Mouse (Mus musculus) adrenal gland, postnatal 4 days (tissue): ENCODE measurements around the gene Cpxm1. TPM values are rescaled to one million over a fixed set of nuclear protein-coding genes. Genes with fewer than 3 reads are reported as not detected.
A peak's percentile ranks its signal among the peaks of the same experiment; 100 is the strongest.

Experiments
- DNase-seq, 2 experiments: peaks; one replicate each; pipeline ENCODE4 v3.0.0; 2021 to 2022; ENCODE audit warnings: low spot score in 2 of 2, mixed read lengths in 2 of 2
- long read RNA-seq, 2 experiments: library from polyadenylated mRNA; stranded (forward); transcript quantifications; one replicate each; pipeline ENCODE4 v2.0.0; 2021
- total RNA-seq, 2 experiments: library from RNA; stranded (reverse); gene quantifications; 2 replicates each; pipeline ENCODE4 v1.2.3; 2021

The Cpxm1 gene
- total RNA-seq = 10 to 100 TPM; 18.1 to 22.0 TPM
- long read RNA-seq, experiment 1, transcript Cpxm1-201 (14 exons, 2,366 nt) = major isoform, 32 of 34 reads
- long read RNA-seq, experiment 1, partial matches to known transcripts = 1 of 34 reads
- long read RNA-seq, experiment 1, other reads (novel, unspliced or antisense) = 1 of 34 reads
- long read RNA-seq, experiment 2, transcript Cpxm1-201 (14 exons, 2,366 nt) = major isoform, 48 of 53 reads
- long read RNA-seq, experiment 2, partial matches to known transcripts = 0 of 53 reads
- long read RNA-seq, experiment 2, other reads (novel, unspliced or antisense) = 5 of 53 reads

DNA sequence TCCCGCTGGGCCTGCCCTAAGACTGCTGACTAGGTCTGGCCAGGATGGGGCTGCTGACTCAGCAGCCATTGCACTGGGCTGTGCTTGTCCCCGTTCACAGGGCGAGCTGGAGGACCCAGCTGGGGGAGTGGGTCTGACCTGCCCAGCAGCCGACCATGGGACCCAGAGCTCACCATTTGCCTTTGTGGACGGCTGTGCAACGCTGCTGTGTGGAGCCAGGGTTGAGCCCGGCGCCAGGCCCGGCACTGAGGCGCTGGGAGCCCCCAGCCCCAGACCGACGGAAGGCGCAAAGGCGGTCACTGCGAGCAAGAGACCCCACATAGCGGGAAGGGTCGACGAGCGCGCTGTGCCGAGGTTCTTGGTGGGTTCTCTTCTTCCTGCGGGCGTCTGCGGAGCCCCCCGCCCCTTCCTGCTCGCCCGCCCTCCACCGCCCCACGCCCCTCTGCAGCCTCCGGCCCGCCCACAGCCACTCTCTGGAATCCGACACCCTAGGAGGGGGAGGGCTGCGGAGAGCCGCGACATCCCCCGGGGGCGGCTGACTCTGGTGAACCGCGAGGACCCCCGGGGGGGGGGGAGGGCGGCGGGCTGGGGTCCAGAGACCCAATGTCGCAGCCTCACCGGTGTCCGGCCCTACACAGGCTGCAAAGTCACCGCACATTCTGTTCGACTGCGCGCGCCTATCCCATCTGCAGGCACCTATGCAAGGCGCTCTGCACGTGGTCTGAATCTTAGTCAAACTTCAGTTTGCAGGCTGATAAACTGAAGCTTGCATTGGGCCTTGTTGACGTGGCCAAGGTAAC, at the start of gene Cpxm1:
Gene Cpxm1 (minus strand): TSS at position 389 of the 800 bp plus-strand sequence.
- DNase-seq = no peak

DNA sequence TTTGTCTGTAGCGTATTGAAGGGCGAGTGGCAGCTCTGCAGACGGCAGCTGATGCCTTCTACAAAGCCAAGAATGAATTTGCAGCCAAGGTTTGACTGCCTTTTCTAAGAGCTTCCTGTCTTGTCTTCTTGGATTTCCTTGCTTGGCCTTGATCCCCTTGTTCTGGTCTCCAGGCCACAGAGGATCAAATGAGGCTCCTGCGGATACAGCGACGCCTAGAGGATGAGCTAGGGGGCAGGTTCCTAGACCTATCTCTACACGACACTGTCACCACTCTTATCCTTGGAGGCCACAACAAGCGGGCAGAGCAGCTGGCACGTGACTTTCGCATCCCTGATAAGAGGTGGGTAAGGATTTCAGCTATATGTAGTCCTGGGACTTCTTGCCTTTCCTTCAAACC, 44.8 kb upstream of the Cpxm1 start:
- no peak for DNase-seq

DNA sequence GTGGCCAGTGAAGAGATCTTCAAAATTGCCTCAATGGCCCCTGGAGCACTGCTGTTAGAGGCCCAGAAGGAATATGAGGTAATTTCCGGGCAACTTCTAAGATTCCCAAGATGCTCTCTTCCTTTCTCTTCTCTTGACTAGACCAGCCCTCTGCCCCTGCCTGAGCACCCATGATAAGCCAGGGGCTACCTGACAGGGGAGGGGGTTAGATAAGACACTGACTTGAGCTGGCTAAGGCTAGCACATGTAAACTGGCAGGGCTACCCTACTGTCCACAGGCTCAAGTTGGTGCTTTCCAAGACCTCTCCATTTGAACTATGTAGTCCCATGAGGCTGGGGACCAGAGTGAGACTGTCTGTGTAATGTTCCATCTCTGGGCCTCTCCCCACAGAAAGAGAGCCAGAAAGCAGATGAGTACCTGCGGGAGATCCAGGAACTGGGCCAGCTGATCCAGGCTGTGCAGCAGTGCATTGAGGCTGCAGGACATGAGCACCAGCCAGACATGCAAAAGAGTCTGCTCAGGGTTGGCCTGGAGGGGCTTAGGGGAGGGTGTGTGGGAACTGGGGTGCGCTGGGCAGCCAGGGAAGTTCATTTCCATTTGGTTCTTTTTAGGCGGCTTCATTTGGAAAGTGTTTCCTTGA, 42.6 kb upstream of the Cpxm1 start:
- no peak for DNase-seq

DNA sequence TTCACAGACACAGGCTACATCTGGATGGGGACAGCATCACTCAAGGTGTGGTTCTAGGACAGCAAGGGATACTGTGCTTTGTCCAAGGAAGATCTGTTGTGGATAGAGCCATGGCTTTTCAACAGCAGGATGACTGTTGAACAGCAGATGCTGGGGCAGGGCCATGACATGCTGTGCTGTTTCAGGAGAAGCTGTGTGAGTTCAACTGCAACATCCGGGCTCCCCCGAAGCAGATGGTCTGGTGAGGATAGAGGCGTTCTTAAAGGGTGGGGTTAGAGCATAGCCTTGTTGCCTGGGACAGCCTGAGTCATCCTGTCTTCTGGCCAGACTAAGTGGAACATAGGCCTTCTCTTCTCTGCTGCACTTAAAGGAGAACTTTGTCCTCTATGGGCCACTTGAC, 41.5 kb upstream of the Cpxm1 start:
- DNase-seq = no peak

DNA sequence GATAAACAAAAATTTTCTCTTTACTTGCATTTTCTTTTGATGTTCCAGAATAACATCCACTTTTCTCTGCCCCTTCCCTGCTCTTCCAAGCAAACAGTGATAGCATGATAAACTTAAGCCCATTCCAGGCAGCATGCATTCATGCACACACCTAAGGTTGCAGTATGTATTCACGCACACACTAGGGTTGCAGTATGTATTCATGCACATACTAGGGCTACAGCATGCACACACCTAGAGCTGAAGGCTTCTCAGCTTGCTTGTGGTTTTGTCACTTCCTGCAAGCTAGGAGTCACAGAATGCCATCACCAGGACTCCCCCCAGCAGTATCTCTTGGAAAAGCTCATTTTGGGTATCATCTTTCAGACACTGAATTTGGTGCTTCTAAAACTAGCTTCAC, 39.4 kb upstream of the Cpxm1 start:
- no peak for DNase-seq

DNA sequence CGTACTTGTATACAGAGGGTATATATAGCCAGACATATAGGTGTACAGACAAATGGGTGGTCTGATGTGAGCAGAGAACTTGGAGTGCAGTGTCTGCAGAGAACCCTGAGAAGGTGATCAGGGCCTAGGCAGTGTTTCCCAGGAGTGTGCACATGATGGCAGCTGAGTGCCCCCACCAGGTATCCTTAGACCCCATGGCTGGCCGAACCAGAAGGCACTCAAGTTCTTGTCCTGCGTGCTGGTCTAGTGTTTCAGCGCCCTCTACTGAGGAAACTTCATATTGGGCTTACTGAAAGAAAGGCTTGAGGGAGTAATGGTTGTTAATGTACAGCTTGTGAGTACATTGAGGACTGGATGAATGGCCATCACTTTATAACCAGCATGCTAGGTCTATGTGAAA, 35.8 kb upstream of the Cpxm1 start:
- no peak for DNase-seq

DNA sequence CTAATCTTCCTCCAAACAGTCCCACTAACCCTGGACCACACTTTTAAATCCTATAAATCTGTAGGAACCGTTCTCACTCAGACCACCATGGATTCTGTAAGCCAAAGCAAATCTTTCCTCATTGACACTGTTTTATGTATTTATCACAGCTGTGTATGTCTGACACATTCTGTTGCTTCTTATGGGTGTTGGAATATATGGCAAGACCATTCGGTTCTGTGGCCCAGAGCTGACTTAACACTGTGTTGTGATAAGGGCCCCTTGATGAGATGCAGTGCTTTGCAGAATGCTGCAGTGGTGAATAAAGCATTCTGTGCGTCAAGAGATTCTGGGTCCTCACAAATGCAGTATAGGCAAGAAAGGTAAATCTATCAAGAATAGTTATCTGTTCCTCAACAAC, 34.8 kb upstream of the Cpxm1 start:
- DNase-seq = no peak

DNA sequence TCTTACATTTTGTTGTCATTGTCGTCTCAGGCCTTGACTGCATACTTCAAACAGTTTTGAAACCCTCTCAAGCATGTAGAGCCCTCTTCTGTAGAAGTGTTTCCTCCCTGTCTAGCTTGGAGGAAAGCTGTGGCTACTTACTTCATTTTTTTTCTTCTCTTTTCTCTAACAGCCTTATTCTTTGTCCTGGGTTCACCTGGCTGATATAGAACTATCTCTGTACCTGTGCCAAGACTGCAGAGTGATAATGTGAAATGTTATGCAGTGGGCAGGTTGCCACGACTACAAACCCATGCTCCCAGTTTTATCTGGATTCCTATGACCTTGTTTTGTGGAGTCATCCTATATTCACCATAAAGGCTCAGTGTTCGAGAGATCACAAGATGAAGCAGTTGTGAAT, 33.1 kb upstream of the Cpxm1 start:
- DNase-seq = no peak

DNA sequence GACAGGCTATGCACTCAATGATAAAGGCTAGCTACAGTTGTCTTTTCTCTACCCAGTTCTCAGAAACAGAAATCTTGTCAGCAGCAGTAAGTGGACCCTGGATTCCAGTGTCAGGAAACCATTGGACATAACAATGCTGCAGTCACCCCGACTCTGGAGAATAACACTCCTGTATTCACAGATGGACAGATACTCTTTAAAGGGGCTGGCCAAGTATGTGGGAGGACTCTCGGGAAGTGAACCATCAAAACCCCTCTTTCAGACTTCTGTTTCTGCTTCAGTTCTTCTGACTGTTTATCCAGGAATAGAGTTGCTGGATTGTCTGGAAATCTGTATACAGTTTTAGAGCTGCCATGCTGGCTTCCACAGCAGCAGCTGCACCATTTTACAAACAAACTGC, 32.5 kb upstream of the Cpxm1 start:
- DNase-seq = no peak

DNA sequence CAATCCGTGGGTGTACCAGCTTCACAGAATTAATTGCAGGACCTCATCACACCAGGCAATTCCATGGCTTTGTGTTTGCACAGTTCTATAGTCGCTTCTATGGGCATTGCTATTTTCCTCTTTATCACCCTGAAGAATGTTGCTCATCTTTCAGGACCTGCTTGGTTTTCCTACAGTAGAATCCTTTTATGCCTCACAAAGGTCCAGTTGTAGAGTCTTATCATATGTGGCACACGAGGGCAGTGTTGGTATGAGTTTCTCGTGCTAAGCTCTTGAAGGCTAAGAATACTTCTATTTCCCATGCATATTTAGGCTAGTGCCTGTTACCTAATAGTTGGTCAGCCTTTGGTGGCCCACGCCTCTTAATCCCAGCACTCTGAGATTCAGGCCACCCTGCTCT, 27.7 kb upstream of the Cpxm1 start:
- DNase-seq = no peak

DNA sequence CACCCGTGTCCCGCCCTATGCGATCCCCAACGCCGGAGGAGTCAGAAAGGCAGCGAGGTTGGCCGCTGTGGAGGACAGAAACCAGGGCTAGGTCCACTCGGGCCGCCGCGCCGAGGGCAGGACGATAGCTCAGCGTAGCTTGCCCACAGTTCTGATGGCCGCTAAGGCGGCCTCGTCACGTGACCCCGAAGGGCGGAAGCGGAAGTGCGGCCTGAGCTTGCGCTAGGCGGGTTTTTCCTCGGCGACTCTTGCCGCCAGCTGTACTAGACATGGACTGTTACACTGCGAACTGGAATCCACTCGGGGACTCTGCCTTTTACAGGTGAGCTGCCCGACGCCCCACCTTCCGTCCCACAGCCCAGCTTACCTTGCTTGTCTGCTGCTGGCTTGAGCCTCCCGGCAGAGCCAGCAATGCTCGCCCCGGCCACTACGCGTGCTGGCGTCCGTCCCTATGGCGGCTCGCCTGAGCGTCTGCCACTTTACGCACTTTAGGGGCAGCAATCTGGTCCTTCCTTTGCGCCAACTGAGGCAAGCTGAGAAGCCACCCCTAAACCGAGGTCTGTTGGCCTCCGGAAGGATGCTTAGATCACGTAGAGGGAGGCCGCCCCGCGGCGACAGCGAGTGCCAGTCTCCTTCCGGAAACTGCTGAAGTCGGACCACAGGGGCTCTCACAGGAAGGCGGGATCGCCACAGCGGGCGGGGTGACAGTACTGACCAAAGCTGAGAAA, 26.9 kb upstream of the Cpxm1 start, which contains the start of the genes Vps16 and Pced1a:
Gene Vps16 (plus strand): TSS at position 214 of the 728 bp plus-strand sequence.
Gene Pced1a (minus strand): TSS at position 576 of the 728 bp plus-strand sequence.
- peak; percentile 72 to 84 for DNase-seq

DNA sequence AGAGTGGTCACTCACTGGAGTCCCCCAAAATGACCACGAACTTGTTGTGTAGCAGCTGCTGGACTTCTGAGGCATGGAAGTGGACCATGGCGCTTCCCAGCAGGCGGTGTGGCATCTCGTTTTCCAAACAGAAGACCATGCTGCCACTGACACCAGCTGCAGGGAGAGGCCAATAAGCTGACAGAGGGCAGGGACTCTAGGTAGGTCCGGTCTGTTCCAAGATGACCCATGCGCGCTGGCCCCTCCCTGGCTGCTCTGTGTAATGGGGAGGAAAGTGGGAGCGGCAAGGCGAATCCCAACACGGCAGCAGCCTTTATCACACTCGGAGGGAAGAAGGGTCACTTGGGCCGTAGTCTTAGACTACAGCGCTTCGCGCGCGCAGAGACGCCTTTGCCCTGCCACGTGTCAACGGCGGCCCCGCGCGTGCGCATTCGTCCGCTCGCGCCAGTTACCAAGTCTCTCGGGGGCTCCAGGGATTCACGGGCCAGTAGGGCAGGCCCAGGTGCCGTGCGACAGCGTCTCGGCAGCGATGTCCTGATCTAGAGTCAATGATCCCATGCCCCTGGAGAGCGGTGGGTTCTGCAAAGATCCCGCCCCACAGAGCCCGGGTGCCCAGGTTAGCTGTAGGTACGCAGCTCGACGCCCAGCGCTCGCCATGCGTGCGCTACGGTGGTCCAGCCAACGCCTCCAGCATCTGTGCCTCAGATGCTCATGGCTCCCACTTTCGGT, 26.2 kb upstream of the Cpxm1 start:
- DNase-seq = peak; percentile 43 to 65

DNA sequence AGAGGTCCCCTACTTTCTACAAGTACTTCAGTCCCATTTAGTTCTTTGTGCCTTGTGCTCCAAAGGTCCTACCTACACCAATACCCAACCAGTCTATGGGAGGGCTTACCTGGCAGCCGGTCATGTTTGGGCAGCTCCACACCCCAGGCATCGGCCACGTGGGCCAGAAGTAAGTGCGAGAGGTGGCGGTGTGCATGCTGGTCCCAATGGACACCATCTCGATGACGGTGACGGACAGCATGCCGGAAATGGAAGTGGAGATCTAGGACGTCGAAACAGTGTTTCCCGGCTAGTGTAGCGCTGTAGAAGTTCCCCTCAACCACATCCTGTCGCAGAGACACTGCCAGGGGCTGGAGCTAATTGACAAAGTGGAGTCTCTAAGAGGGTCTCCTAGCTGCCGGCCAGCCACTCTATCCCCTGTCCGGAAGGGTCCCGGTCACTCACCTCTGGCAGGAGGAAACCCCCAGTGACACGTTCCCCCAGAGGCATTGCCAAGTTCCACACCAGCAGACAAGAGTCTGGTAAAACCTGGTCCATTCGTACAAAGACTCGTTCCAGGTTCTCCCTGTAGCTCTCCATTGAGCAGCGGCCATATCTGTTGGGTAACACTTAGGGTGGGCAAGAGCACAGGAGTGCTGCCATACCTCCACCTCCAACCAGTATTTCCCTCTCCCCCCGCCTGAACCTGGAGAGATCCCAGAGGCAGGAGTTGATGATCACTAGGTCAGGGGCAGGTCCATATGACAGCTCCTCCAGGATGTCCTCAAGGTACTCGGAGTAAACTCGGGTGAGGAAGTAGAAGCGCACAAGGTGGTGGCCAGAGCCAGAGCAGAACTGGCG, 24.6 kb upstream of the Cpxm1 start:
- DNase-seq = no peak

DNA sequence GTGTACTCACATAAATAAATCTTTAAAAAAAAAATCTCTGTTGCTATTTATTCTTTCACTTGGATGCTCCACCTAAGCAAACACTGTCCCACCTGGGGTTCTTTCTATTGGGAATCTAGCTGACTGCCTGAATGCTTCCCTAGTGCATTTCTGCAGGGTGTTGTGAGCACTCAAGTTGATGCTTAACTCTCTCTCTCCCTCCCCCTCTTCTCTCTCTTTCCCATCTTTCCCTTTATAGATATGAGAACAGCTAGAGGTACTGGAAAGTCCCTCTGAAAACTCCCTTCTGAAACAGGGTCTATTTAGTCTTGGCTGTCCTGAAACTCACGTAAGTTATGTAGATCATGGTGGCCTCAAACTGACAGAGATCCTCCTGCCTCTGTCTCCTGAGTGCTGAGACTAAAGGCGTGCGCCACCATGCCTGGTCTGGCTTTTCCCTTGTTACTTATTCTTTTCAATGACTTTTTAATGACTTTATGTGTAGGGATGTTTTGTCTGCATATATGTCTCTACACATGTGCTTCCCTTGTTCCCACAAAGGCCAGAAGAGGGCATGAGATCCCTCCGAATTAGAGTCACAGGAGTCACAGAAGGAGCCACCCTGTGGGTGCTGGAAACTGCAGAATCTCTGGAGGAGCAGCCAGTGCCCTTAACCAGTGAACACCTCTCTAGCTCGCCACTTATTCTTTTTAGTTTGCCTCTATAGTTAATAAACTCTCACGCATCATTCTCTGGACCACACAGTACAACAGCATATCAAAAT, 16.9 kb upstream of the Cpxm1 start:
- DNase-seq = no peak

DNA sequence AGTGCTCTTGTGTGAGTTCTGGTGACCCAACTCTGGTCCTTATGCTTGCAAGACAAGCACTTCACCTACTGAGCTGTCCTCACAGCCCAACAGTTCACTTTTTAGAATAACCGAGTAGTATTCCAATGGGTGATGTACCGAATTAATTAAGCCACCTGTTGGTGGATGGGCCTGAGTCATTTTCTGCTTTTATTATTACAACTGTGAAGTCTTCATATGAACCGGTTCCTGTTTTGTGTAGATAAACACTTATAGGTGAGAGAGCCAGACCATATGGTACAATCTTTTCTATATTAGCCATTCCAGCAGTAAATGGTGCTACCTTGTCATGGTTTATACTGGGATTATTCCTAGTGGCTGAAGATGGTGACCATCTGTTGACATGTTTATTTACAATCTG, 15.4 kb upstream of the Cpxm1 start:
- DNase-seq = no peak

DNA sequence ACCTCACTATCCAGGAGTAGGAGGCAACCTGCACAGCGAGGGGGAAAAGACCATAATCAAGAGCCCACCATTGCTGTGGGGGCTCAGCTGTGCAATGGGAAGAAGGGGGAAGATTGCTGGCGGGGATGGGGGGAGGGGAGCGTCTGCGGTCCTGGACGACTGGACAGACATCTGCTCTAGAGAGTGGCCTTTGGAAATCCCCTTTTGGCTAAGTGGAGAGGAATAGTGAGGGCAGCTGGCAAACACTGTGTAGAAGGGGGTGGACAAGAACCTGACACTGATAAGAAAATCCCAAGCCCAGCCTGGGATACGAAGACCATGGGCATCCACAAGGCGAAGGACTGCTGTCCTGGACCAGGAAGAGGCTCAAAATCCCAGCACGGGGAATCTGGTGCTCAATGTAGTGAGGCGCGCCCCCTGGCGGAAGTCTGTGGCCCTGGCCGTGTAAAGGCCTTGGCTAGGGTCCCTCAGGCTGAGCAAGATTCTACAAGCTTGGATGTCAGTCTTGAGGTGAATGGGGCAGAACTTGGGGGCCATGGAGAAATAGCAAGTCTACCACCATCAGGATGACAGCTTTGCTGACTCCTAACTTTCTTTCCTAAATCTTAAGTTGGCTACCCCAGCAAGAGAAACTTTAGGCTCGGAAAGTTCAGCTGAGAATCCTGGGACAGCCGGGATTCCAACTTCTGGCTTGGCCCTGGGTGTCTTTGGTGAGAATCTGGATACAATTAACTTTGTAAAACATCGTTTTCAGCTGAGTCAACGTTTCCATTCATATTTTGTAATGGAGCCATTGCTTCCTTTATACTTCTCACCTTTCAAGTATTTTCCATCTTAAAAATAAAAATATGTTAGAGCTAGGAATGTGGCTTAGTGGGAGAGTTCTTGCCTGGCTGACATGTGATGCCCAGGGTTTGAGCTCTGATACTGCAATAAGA, 14.5 kb upstream of the Cpxm1 start:
- peak; percentile 67 to 77 for DNase-seq

DNA sequence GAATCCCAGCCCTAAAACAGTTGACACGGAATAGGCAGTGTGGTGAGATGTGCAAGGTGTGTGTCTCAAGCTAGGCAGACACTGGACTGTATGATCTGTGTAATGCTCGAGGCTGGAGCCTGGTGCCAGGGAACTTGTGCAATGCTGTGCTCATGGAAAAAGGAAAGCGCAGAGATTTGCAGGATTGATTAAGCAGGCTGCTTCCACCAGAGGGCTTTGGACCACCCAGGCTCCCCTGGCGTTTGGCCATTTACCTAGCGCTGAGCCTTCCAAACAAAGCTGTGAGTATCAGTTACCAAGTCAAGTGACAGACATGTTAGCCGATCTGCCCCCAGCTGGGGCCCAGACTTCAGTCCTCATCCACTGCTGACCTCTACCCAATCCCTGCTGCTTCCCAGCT, 10.8 kb upstream of the Cpxm1 start:
- no peak for DNase-seq

DNA sequence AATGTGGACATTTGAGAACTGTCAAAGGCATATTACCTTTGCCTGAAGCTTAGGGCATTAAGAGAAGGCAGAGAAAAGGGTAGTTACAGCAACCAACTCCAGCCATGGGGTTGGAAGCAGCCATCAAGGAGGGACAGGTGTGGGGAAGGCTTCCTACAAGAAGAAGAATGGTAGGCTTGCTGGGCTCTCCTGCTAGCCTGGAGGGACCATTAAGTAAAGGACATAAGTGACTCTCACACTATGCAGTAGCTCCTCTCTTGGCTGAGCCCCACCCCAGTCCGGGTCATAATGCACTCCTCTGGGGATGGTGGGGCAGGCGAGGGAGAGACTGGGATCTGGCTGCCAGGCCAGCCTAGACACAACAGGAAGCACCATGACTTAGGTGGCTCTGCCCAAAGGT, 8.8 kb upstream of the Cpxm1 start, which contains the start of gene Tmem239:
Gene Tmem239 (plus strand): TSS at position 301 of the 400 bp plus-strand sequence.
- no peak for DNase-seq
